Mouse (Mus musculus): ENCODE results near the gene Abcg4.

The Abcg4 gene

GRCm38 (mm10) chr9:44286256-44286850 lies 2.1 kb downstream of the Abcg4 start:
- in situ Hi-C loops (cut with MboI, MseI): no loop called here

- in situ Hi-C loops (cut with MboI, MseI): no loop called here
Measured at GRCm38 (mm10) chr9:44283183-44283582, 5.2 kb downstream of the Abcg4 start.

DNA sequence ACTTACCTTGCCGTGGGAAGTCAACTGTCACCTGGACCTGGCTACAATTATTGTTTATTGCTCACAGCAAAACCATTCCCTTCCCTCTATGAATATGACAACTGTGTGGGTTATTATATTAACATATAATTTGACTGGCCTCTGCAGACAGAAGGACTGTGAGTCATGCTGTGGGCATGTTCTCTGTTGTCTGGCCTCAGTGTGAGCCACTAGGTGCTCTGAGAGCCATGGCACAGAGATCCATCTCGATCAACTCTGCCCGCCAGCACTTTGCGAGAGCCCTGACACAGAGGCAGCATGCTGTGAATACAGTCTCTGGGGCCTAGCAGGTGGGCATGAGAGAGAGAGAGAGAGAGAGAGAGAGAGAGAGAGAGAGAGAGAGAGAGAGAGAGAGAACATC lies 18.4 kb downstream of the Abcg4 start:
- in situ Hi-C loops (cut with MboI, MseI): no loop called here

GRCm38 (mm10) chr9:44269077-44269476 lies 19.3 kb downstream of the Abcg4 start:
- in situ Hi-C loops (cut with MboI, MseI): no loop called here

GRCm38 (mm10) chr9:44268432-44268831 lies 20.0 kb downstream of the Abcg4 start, which contains the start of gene Nlrx1:
TSS of gene Nlrx1 (minus strand) at chr9:44268599.
- in situ Hi-C loops (cut with MboI, MseI): no loop called here

GRCm38 (mm10) chr9:44268027-44268360 lies 20.4 kb downstream of the Abcg4 start:
- in situ Hi-C loops (cut with MboI, MseI): no loop called here

- in situ Hi-C loops (cut with MboI, MseI): no loop called here
Measured at GRCm38 (mm10) chr9:44267319-44268026, 20.9 kb downstream of the Abcg4 start.

GRCm38 (mm10) chr9:44266478-44267226 lies 21.8 kb downstream of the Abcg4 start:
- in situ Hi-C loops (cut with MboI, MseI): no loop called here

- in situ Hi-C loops (cut with MboI, MseI): no loop called here
Measured at GRCm38 (mm10) chr9:44261388-44261787, 27.0 kb downstream of the Abcg4 start.

DNA sequence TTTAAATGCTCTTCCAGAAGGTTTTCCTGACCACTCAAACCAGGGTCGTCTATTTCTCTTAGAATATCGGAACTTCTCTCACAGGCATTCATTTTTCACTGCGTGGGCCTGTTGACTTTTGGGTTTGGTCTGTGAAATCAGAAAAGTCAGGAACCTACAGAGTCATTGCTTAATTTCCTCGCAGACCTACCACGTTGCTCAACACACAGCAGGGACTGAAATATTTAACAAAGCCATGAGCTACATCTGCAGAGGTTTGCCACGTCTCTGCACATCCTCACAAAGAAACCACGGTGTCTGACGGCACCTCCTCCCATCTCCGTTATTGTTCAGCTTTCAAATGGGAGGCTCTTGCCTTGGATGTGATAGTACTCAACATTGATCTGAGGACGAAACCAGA lies 29.4 kb downstream of the Abcg4 start:
- in situ Hi-C loops (cut with MboI, MseI): loop anchor here (10.0 kb wide), 1 partner anchor 1784 kb away; no protein-coding TSS in a partner anchor

DNA sequence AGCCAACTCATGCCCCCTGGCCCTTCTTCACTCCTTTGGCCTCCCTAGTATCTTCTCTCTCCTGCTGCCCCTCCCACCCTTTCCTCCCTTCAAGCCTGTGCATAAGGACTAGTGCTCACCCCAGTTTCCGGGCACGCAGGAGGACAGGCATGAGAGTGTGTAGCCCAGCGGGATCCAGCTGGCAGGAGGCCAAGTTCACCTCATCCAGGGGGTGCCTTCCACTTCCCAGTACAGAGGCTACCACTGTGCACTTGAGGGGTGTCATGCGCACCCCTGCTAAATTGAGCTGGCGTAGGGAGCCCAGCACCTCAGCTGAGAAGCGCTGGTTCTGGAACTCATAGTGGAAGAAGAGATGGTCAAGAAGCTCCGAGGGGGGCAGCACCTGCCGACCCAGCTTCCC lies 32.2 kb downstream of the Abcg4 start:
- in situ Hi-C loops (cut with MboI, MseI): loop anchor here (10.0 kb wide), 1 partner anchor 1781 kb away; no protein-coding TSS in a partner anchor

DNA sequence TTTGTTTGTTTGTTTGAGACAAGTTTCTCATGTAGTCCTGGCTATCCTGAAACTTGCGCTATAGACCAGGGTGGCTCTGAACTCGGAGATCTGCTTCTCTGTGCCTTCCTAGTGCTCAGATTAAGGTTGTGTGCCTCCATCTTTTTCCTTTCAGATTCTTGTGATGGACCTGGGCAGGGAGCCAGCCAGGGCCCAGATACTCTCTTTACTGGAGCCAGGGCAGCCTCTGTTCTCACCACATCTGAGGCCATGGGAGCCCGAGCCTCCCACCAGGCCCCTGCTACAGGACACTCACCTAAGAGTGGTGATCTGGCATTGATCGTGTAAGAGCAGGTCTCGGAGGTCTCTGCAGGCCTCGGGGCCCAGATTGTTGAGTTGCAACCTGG lies 33.3 kb downstream of the Abcg4 start:
- in situ Hi-C loops (cut with MboI, MseI): loop anchor here (10.0 kb wide), 1 partner anchor 1780 kb away; no protein-coding TSS in a partner anchor

- in situ Hi-C loops (cut with MboI, MseI): loop anchor here (5.0 to 10.0 kb wide), 2 partner anchors 38 to 1780 kb away; no protein-coding TSS in a partner anchor
Measured at GRCm38 (mm10) chr9:44254508-44255135, 33.8 kb downstream of the Abcg4 start.

GRCm38 (mm10) chr9:44253441-44253840 lies 35.0 kb downstream of the Abcg4 start:
- in situ Hi-C loops (cut with MboI, MseI): loop anchor here (5.0 to 10.0 kb wide), 2 partner anchors 39 to 1779 kb away; no protein-coding TSS in a partner anchor

GRCm38 (mm10) chr9:44251314-44251713 lies 37.1 kb downstream of the Abcg4 start, which contains the start of gene Pdzd3:
TSS of gene Pdzd3 (minus strand) at chr9:44251471.
- in situ Hi-C loops (cut with MboI, MseI): loop anchor here (5.0 to 10.0 kb wide), 2 partner anchors 41 to 1777 kb away; no protein-coding TSS in a partner anchor

DNA sequence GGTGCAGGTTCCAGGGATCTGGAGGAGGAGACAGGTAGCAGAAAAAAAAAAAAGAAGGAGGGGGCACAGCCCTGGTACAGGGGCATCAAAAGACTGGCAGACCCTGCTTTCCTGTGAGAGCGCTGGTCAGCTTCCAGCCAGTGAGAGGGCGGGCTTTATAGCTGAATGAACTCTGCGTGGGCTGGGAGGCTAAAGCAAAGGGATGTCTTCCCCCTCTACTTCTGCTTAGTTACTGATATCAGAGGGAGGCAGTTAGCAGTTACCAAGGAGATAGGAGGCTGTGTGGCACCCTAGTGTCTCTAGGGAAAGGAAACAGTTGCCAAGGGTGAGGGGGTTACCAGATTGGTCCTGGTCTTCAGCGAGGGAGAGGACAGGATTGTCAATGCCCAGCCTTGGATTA lies 38.0 kb downstream of the Abcg4 start:
- in situ Hi-C loops (cut with MboI, MseI): loop anchor here (5.0 to 10.0 kb wide), 2 partner anchors 42 to 1776 kb away; no protein-coding TSS in a partner anchor

DNA sequence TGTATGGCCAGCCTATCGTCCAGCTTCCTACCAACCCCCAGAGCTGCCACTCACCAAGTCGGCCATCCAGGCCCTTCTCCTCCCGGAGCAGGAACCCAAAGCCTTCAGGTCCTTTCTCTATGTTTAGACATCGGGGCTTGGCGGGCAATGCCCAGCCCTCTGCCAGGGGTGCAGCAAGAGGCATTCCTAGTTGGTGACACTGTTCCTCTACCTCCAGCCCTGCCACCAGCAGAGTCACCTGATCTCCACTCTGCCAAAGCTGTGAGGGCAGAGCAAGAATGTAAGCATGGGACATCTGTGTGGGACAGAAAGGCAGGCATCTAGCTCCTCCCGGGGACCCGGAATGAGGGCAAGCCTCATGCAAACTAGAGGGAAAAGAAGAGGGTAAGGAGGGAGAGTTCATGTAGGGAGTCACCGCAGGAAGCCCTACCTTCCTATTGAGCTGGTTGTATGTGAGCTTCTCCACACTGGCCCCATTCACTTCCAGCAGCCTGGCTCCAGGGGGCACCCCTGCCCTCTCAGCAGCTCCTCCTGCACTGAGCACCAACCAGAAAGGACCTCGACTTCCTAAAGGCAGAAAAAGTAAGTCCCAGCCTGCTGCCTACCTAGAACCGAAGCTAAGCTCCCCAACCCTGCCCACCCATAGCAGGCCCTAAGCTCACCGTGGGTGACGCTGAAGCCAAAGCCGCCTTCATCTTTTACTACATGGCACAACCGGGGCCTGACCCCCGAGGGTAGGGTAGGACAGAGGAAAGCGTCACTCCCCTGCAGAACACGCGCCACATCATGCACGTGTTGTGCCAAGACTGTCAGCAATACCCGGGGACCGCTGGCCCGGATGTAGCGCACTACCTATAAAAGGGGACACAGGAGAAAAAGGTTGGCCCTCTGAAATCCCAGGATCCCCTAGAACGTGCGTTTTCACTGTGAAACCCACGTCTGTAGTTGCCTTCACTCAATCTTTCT lies 39.0 kb downstream of the Abcg4 start:
- in situ Hi-C loops (cut with MboI, MseI): loop anchor here (5.0 to 10.0 kb wide), 2 partner anchors 43 to 1775 kb away; no protein-coding TSS in a partner anchor

GRCm38 (mm10) chr9:44247907-44248306 lies 40.5 kb downstream of the Abcg4 start:
- in situ Hi-C loops (cut with MboI, MseI): no loop called here

- in situ Hi-C loops (cut with MboI, MseI): loop anchor here (5.0 kb wide), 1 partner anchor 51 kb away; no protein-coding TSS in a partner anchor
Measured at GRCm38 (mm10) chr9:44243621-44244020, 44.8 kb downstream of the Abcg4 start.

DNA sequence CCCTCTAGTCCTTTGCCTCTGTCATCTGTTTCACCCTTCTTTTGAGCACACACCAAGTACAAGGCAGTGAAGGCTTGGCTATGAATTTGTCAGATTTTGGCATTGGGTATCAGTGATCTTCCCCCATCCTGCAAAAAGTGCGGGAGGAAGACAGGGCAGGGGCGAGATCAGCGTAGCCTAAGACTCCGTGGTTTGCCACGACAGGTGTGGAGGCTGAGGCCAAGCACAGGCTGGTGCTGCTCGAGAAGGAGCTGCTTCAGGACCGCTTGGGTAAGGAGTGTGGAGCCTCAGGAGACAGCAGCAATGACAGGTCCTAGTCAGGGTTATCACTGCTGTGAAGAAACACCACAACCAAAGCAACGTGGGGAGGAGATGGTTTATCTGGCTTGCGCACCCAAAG lies 47.0 kb downstream of the Abcg4 start:
- in situ Hi-C loops (cut with MboI, MseI): loop anchor here (5.0 kb wide), 1 partner anchor 49 kb away; no protein-coding TSS in a partner anchor
